Mouse (Mus musculus): ENCODE results near the gene Fst.

Gene Fst

GRCm38 (mm10) chr13:114458886-114459700 is at the start of gene Fst:
Fst (minus strand) TSS chr13:114458951.
- DNase-seq (ENCODE audit: low spot score), result no peak

DNA sequence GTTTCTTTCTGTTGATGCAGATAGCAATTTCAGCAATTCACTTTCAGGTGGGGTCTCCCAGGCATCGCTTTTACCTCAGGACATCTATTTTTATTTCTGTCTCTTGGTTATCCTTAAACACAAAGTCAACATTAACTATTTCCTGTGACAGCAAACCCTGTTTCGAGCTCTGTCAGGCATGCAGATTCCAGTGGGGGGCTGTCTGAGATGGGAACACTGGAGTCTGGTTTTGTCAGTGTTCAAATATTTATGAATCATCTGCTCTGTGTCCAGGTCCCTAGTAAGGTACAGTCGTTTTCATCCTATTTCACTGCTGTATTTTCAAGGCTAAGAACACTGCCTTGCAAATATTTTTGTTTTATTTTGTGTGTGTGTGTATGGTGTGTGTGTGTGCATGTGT is 35.1 kb upstream of the Fst start:
- no peak for DNase-seq (ENCODE audit: low spot score)

- no peak for DNase-seq (ENCODE audit: low spot score)
Measured at GRCm38 (mm10) chr13:114488178-114488577, 29.4 kb upstream of the Fst start.

DNA sequence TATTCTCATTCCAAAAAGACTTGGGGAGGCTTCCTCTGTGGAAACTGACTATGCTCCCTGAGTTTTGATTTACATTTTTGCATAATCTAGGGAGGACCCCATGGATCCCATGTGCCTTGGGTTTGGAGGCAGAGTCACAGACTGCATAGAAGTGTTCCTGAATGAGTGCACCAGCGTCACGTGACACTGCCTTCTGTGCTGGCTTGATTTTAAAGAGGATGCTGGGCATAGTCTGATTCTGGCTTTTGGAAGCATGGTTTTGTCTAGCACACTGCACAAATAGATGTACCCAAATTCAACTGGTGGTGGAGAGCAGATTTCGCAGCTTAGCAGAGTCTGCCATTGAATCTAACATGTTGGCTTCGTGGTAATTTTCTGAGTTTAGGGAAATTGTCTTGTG is 19.6 kb upstream of the Fst start:
- DNase-seq (ENCODE audit: low spot score), result no peak

DNA sequence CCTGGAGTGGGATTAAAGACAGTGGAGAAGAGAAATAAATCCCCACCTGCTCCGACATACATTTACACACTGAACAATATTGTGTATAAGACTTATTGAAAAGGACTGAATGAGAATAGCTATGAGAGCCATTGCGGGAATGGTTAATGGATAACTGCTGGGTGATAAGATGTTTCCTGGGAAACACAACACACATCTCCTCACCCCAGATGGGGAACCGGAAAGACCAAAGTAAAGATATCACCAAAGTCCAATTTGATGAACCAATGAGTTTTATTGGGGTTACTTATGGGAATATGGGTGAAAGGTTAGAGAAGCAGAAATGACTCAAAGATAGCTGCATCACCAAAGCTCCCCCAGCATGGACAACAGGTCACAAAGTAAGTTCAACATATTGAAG is 11.2 kb upstream of the Fst start:
- DNase-seq (ENCODE audit: low spot score), result no peak

DNA sequence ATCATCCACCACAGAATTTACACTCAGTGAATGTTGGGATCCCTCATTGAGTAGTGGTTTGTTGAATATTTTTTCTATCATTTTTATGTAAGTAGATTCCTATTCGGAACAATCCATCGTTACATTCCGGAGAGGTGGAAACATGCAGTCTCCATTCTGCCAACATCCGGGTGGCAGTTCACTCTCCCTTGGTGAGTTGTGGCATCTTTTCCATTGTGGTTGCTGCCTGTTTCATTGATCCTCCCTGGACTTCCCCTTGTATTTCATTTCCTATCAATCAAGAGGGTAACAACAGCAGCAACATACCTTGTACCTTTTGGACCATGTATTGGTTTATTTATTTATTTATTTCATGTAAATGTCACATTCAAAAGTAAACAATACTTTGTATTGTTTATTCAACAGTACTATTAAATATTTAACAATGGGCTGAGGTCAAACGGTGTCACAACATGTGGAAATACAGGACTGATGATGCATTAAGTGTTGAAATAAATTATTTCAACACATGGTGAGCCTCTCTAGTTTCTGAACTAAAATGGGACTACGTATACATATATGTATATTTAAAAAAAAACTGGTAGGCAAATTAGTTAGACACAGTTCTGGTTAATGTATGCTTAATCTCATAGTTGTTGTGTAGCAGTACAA is 7.6 kb upstream of the Fst start:
- no peak for DNase-seq (ENCODE audit: low spot score)

DNA sequence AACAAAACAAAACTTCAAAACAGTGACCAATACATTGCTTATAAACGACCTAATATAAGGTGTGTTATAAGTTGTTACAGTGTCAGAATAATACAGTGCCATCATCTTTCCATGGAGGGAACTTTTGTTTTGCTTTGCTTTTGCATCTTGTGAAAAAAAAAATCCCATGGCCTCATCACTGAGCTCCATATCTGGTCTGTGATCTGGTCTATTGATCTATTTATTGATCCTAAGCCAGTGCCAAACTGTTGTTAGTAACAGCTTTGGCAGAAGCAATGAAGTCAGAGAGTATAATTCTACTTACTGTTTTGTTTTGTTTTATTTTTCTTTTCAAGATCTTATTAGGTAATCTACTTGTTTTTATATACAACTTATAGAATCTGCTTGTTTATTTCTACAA is 6.6 kb upstream of the Fst start:
- DNase-seq (ENCODE audit: low spot score), result no peak

DNA sequence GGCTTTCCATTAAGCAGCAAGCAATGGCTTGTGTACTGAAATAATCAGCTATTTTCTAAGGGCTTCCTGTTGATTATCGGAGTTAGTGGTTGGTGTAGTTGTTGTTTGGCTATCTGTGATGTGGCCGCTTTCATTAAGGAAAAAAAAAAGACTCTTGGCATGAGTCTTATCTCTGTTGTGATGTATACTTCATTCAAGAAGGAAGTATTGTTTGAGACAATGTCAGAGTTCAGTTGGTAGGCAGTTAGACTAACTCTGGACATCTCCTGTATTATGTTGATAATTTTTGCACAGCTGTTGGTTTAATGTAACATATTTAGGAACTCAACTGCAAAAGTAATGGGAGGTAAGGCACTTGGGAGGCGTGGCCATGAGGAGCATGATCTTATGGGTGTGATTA is 6.1 kb upstream of the Fst start:
- DNase-seq (ENCODE audit: low spot score), result no peak

- DNase-seq (ENCODE audit: low spot score), result no peak
Measured at GRCm38 (mm10) chr13:114462548-114463408, 4.0 kb upstream of the Fst start.

GRCm38 (mm10) chr13:114460306-114460892 is 1.6 kb upstream of the Fst start:
- peak; percentile 19 for DNase-seq (ENCODE audit: low spot score)

- no peak for DNase-seq (ENCODE audit: low spot score)
Measured at GRCm38 (mm10) chr13:114459701-114460160, 980 bp upstream of the Fst start.

DNA sequence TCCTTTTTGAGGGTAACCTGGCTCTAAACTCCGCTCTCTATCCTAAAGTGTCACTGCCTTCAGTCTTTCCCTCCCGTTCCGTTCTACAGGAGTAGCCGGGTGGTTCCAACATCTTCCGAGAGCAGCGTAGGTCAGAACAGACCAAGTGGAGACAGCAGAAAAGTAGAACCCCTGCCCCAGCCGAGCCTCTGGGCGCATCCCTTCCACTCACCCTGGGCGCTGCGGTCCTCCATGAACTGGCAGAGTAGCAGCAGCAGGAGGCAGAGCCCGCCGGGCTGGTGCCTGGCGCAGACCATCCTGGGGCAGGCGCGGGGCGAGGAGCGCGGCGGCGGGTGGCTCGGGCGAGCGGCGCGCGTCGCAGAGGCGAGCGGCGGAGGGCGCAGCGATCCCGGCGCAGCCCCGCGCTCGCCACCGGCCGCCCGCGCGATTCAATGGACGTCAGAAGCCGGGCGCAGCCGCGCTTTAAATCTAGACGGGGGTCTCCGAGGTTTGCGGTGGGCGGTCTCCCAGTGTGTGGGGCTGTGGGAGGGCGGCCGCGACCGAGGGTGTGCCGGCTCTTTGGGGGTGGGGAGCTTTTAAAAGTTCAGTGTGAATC is 363 bp downstream of the Fst start:
- peak; percentile 12 for DNase-seq (ENCODE audit: low spot score)

- no peak for DNase-seq (ENCODE audit: low spot score)
Measured at GRCm38 (mm10) chr13:114457567-114458120, 1.1 kb downstream of the Fst start.

DNA sequence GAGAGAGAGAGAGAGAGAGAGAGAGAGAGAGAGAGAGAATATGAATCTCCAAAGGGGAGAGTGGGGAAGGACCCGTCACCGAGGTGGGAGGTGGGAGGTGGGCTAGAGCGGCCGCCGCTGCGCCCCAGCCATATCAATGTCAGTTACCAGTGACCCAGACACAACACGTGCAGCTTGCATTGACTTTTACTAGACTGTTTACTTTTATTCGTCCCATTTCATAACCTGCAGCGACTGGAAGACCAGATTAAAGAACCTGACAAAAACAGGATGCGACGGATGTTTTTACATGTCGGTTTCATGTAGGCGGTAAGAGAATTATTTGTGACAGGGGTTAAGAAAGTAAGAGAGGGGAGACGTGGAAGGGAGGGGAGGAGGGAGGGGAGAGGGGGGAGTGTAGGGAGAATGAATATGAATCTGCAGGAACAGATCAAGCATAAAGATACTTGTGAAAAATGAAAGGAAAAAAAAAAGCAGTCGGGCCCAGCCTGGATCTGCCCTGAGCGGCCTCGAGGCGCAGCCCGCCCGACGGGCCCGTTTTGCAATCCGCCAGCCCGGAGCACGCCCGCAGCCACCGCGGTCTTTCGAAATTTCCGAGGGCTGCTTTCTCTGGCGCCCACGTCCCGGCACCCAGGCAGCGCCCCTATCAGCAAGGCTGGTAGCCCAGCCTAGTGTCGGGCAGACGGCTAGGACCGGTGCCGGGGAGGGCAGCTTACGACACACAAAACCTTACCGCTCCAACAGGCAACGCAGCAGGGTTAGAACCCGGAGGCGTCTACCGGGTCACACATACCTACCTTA is 1.8 kb downstream of the Fst start:
- DNase-seq (ENCODE audit: low spot score), result peak; percentile 42

DNA sequence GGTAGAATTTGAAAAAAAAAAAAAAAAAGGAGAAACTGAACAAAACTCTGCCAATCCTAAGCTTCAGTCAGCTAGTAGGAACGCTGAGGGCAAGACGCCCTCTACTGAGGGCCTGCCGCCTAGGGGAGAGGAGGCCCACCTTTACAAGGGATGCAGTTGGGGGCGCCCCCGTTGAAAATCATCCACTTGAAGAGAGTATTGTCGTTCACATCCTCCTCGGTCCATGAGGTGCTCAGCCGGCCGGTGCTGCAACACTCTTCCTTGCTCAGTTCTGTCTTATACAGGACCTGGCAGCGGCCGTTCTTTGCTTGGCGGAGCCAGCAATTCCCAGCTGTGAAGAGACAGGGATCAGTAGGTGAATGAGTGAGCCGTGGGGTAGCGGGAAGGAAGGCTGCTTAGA is 2.5 kb downstream of the Fst start:
- DNase-seq (ENCODE audit: low spot score), result peak; percentile 37

GRCm38 (mm10) chr13:114455788-114456187 is 3.0 kb downstream of the Fst start:
- DNase-seq (ENCODE audit: low spot score), result no peak

DNA sequence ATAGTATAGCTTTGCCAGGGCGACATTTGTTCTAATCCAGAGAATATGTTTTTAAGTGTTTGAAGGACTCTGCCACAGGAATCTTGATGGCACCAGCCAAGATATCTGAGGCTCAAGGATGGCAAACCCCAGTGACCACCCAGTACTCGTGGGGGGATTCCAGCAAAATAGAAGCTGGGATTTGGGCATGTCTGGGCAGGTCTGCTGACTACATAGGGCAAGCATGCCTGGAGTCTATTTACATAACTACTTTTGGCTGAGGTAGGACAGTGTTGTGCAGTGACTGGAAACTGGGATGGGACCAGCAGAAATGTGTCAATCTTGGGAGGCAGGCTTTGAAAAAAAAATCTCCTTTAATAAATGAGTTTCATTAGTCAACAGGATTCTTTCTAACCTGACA is 11.5 kb downstream of the Fst start:
- no peak for DNase-seq (ENCODE audit: low spot score)

GRCm38 (mm10) chr13:114432491-114432890 is 26.3 kb downstream of the Fst start:
- no peak for DNase-seq (ENCODE audit: low spot score)

GRCm38 (mm10) chr13:114425230-114425629 is 33.5 kb downstream of the Fst start:
- DNase-seq (ENCODE audit: low spot score), result no peak

GRCm38 (mm10) chr13:114420235-114420634 is 38.5 kb downstream of the Fst start:
- peak; percentile 30 for DNase-seq (ENCODE audit: low spot score)

DNA sequence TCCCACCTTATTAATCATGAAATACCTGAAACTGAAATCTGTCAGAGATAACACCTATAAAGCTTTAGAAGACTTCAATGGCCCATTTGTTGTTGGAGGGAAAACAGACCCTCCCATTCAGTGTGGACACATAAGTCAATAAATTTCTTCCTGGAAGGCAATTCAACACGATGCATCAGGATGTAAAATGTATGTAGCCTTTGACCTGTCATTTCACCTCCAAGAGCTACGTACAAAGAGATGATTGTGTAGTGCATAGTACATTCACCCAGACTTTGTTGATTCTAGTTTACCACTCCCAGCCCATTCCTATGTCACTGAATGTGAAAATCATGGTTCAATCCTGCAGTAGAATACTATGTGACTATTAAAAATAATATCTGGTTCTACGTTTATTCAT is 39.4 kb downstream of the Fst start:
- no peak for DNase-seq (ENCODE audit: low spot score)
